Mouse (Mus musculus) heart, adult 8-10 months (tissue): ENCODE results near the gene Ptpn11. TPM values are rescaled to one million over a fixed set of nuclear protein-coding genes. Genes with fewer than 3 reads are reported as not detected.
"Not testable (repeated sequence)": the region's sequence is repeated elsewhere in the genome, so short reads cannot be mapped to it uniquely, and the experiment has no call there.

Experiments
- DNase-seq: peaks from one replicate; pipeline ENCODE4 v3.0.0; 2022; ENCODE audit warnings: low spot score
- total RNA-seq, 4 experiments: library from RNA; stranded (reverse); gene quantifications; 2 replicates each; pipeline ENCODE4 v1.2.4; 2022

Gene Ptpn11
- 100 to 1,000 TPM; 163 to 187 (median 182) TPM for total RNA-seq

DNA sequence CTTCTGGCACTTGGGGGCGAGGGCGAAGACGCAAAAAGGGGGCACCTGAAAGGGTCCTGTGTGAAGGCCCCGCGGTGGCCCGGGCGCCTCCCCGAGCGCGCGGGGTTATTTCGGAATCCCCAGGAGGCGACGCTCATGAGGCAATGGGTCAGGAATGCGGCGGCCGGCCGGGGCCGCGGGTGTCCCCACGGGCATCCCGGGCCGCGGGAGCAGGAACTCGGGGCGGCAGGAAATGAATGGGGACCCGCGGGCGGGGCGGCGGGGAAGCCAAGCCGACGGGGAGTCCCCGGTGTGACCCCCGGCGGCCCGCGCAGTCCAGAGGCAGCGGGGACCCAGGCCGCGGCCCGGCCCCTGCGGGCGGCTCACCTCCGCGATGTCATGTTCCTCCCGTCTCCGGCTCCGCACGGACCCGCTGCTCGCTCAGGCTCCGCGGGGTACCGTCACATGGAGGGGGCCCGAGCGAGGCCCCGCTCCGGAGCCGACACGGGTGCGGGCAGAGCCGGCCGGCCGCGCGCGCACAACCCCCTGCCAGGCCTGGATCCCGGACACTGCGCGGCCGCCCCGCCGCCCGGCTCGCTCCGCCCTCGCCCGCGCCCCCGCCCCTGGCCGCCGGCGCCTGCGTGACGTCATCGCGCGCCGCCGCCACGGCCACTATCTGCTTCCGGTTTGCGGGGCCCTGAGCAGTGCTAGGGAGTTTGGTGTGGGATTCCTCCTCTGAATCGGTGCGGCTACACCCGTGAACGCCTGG, at the start of gene Ptpn11:
Gene Ptpn11, minus strand, starts transcription at position 562 of the 748 bp plus-strand sequence.
- peak; percentile 68 for DNase-seq

DNA sequence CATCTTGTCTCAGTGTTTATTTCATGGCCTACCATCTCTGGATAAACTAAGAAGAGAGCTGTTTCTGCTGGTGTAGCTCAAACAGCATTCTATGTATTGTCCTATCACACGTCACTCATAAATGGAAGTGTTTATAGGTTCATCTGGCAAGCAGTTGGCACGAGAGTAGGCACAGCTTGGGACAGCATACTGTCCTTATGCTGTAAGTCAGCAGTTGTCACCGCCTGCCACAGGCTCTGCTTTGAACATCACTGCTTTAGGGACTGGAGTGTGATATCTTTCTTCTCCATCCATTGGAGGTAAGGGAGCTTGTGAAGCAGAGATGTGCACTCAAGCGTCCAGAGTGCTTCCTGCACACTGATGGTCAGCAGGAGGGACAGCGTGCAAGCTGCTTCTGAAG, 48.6 kb upstream of the Ptpn11 start:
- no peak for DNase-seq

- DNase-seq = no peak
Measured at GRCm38 (mm10) chr5:121238208-121238607, 47.0 kb upstream of the Ptpn11 start.

- DNase-seq = peak; percentile 28
Measured at GRCm38 (mm10) chr5:121236171-121236570, 45.0 kb upstream of the Ptpn11 start.

GRCm38 (mm10) chr5:121233726-121234125, 42.5 kb upstream of the Ptpn11 start:
- DNase-seq = no peak

DNA sequence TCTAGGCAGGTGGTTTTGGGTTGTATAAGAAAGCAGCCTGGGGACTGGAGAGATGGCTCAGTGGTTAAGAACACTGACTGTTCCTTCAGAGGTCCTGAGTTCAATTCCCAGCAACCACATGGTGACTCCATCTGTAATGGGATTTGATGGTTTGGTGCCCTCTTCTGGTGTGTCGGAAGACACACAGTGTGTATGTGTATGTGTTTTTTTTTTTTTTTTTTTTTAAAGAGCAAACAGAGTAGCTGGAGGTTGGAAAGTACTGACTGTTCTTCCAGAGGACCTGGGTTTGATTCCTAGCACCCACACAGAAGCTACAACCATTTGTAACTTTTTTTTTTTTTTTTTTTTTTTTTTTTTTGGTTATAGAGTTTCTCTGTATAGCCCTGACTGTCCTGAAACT, 41.6 kb upstream of the Ptpn11 start:
- DNase-seq = no peak

- DNase-seq = no peak
Measured at GRCm38 (mm10) chr5:121230811-121231210, 39.6 kb upstream of the Ptpn11 start.

- no peak for DNase-seq
Measured at GRCm38 (mm10) chr5:121229182-121229581, 38.0 kb upstream of the Ptpn11 start.

DNA sequence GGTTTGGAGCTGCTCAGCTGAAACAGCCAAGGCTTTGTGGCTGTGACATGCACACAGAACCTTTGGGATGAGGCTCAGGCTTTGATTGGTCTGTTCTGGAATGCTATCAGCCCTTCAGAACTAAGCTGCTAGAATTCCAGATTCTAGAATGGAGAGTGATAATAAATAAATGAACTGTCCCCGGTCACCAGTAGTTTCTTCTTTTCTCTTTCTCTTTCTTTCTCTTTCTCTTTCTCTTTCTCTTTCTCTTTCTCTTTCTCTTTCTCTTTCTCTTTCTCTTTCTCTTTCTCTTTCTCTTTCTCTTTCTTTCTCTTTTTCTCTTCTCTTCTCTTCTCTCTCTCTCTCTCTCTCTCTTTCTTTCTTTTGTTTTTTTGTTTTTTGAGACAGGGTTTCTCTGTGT, 36.1 kb upstream of the Ptpn11 start:
- DNase-seq = not testable (repeated sequence)

DNA sequence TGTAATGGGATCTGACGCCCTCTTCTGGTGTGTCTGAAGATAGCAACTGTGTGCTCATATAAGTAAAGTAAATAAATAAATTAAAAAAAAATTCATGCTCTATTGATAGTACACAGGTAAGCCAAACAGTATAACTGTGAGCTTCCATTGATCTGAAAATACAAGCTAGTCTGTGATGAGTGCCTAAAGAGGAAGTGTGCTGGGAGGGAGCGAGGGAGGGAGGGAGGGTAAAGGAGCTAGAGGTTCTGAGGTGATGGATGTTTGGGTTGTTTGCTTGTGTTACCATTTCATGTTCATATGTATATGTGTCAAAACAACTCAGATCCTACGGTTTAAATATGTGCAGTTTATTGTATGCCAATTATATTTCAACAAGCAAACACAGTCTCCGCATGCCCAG, 35.6 kb upstream of the Ptpn11 start:
- no peak for DNase-seq

DNA sequence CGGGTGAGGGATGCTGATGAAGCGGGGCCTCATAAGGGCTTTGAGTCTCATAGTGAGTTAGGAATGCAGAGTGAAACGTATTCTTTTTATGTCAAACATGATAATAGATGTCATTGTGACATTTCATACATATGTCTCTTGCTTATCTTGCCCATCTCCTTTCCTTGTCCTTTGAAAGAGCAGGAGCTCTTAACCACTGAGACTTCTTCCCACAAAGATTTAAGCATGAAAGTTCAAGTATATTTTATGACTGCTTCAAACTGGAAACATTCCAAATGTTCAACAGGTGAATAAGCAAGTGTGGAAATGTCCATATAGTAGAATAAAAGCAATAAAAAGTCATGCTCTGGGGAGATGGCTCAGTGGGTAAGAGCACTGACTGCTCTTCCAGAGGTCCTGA, 35.2 kb upstream of the Ptpn11 start:
- no peak for DNase-seq

DNA sequence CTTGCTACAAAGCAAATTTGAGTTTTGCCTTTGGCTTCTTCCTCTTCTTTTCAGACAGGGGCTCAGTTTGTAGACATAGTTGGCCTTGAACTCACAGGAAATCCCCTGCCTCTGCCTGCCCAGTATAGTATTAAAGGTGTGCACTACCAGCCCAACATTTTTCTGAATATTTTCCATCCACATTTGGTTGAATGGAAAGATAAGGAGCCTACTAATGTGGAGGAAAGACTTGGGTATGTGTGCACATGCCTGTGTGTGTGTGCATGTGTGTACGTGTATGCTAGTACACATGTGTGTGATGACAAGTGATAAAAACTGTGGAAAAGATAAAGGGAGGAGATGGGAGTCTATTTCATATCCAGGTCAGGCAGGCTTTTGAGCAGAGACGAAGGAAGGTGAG, 34.7 kb upstream of the Ptpn11 start:
- no peak for DNase-seq

DNA sequence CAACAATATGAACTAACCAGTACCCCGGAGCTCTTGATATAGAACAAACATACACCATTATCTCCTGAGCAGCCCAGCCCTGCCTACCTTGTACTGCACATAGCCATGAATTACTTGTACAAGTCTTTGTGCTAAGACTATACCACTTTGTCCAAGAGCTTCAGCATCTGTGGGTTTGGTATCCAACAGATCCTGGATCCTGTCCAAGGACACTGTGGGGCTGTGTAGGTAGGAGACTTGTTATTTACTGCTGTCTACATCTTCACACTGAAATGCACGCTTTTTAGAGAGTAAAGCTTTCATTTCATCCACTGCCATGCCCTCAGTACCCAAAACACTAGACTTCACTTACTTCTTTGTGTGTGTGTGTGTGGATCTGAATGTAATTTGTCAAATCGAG, 33.7 kb upstream of the Ptpn11 start:
- no peak for DNase-seq

DNA sequence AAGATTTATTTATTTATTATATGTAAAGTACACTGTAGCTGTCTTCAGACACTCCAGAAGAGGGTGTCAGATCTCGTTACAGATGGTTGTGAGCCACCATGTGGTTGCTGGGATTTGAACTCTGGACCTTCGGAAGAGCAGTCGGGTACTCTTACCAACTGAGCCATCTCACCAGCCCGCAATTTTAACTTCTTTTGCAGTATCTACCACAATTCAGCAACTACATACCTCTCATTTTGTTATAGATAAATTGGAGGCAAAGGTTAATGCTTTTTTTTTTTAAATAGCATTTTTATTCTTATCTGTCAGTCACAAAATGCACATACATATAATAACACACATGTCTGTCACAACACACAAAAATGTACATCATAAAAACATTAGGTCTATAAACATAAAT, 32.8 kb upstream of the Ptpn11 start:
- DNase-seq = not testable (repeated sequence)

DNA sequence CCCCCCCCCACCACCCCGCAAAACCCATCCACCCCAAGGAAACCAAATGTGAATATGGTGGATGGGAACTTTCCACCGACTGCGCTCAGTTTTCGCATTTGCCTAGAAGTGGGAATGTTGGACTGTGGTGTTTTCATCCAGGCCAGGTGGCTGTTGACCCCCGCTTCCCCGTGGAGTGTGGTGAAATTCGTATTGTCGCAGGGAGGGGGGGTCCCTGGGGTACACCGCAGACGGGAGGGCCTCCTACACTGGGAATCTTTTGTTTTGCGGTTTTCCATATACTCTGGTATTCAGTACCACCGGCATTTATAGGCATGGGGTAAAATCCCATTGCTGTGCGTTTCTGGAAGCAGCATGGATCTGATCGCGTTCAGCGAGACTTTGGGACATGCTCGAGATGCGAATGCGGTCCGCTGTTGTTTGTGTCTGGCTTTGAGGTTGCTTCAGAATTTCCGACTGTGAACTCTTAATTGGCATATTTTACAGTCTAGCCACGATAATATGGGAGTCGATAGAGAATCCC, 30.2 kb upstream of the Ptpn11 start:
- DNase-seq = no peak

DNA sequence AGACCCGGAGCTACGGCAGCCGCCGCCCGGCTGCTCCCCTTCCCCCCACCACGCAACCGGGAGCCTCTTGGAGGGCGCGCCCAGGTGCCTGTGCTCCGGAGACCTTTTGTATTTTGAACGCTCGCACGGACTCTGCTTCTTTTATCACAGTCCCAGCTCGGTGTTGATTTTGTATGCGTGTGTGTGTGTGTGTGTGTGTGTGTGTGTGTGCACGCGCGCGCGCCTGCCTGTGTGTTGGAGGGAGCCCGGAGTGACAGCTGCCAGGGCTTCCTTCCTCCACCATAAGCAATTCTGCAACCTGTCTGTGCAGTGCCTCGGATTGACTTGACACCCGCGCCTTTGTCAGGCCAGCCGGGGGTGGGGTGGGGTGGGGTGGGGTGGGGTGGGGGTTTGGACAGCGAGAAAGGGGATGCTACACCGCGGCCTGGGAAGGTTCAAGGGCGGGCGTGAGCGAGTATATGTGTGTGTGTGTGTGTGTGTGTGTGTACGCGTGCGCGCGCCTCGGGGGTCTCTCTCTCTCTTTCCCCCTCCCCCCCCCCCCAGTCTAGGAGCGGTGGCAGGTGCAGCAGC, 29.6 kb upstream of the Ptpn11 start:
- DNase-seq = no peak

DNA sequence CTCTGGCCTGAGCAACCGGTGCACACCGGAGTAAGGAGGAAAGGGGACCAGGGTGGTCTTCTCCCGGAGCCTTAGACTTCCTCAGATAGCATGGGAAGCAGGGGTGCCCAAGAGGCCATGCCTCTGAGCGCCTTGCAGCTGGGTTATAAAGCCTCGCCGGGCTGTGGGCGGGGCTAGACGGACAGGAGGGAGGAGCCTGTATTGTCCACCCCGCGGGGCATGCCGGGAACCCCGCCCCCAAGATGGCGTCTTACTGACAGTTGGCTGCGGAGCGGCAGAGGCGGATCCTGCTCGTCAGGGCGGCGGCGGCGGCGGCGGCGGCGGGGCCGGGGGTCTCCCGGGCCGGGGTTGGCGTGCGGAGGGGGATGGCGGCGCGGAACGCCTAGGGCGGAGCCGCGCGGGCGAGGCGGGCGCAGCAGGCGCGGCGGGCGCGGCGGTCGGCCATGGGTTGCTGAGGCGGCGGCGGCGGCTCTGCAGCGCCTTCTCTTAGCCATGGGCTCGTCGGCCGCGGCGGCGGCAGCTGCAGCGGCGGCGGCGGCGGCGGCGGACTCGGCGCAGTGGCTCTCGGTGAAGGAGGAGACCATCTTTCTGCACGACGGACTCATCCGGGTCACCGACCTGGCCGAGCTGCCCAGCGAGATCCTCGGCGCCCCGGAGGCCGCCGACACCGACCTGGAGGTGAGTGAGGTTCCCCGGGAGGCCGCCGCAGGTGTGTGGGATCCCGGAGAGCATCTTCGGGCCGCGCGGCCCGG, 29.0 kb upstream of the Ptpn11 start, which contains the start of gene Hectd4:
Gene Hectd4, plus strand, starts transcription at position 240 of the 752 bp plus-strand sequence.
- peak; percentile 95 for DNase-seq

GRCm38 (mm10) chr5:121219190-121219589, 28.0 kb upstream of the Ptpn11 start:
- DNase-seq = no peak

GRCm38 (mm10) chr5:121217313-121217634, 26.1 kb upstream of the Ptpn11 start:
- DNase-seq = no peak

- DNase-seq = not testable (repeated sequence)
Measured at GRCm38 (mm10) chr5:121216584-121217312, 25.6 kb upstream of the Ptpn11 start.

GRCm38 (mm10) chr5:121216126-121216446, 24.9 kb upstream of the Ptpn11 start:
- no peak for DNase-seq
